Mouse (Mus musculus) neural tube, embryonic 14.5 days (tissue): ENCODE measurements around the gene Ythdf2. TPM values are rescaled to one million over a fixed set of nuclear protein-coding genes. Genes with fewer than 3 reads are reported as not detected.

Source experiments
- ATAC-seq: fragments of 200-750 bp; cut with Nextera tagmentation; 2 replicates; pipeline ENCODE4 v1.8.0; 2017; ENCODE audit warnings: low read depth, mild to moderate bottlenecking, moderate TSS enrichment, moderate library complexity
- H3K27ac ChIP-seq: fragments of 300-500 bp; sonication (generic); 2 replicates; pipeline ENCODE4 v1.5.1; 2014; ENCODE audit warnings: low read depth, mild to moderate bottlenecking, control low read depth, low read length, moderate library complexity, mixed read lengths
- H3K27me3 ChIP-seq: fragments of 300-500 bp; sonication (generic); 2 replicates; pipeline ENCODE4 v1.6.1; 2014; ENCODE audit warnings: low read length; ENCODE audit not compliant: control insufficient read depth, insufficient read depth
- H3K36me3 ChIP-seq: fragments of 300-500 bp; sonication (generic); 2 replicates; pipeline ENCODE4 v1.6.1; 2014; ENCODE audit warnings: low read length, mixed read lengths; ENCODE audit not compliant: control insufficient read depth, insufficient read depth
- H3K4me1 ChIP-seq: fragments of 300-500 bp; sonication (generic); 2 replicates; pipeline ENCODE4 v1.6.1; 2014; ENCODE audit warnings: low read length; ENCODE audit not compliant: control insufficient read depth, insufficient read depth
- H3K4me2 ChIP-seq: fragments of 300-500 bp; sonication (generic); 2 replicates; pipeline ENCODE4 v1.6.1; 2014; ENCODE audit warnings: mild to moderate bottlenecking, low read depth, low read length, control low read depth
- H3K4me3 ChIP-seq: fragments of 300-500 bp; sonication (generic); 2 replicates; pipeline ENCODE4 v1.5.1; 2014; ENCODE audit warnings: low read depth, low read length, control low read depth, mixed read lengths
- H3K9ac ChIP-seq: fragments of 300-500 bp; sonication (generic); replicated peaks from 2 replicates; pipeline ENCODE4 v1.6.1; 2014; ENCODE audit warnings: low read depth, mild to moderate bottlenecking, control low read depth, low read length, mixed read lengths
- H3K9me3 ChIP-seq: fragments of 300-500 bp; sonication (generic); 2 replicates; pipeline ENCODE4 v1.6.1; 2016; ENCODE audit warnings: low read length; ENCODE audit not compliant: control insufficient read depth
- WGBS: fragments of 180-500 bp; shearing (Covaris S2); extraction: QIAGEN DNeasy Blood & Tissue Kit; methylation state at CpG from one replicate; pipeline ENCODE4 v1.1.7; 2014; 5-methylcytosine and 5-hydroxymethylcytosine counted together
- polyA plus RNA-seq: library from polyadenylated mRNA; unstranded; fragments of >200 nt; fragmentation: Nextera tagmentation; extraction: Ambion mirVana; gene quantifications from 2 replicates; pipeline ENCODE4 v1.2.1, GENCODE M21; 2014

Gene Ythdf2
- 124 and 127 TPM in 2 replicates for polyA plus RNA-seq

- ATAC-seq = peak; percentile 97
- Histone ChIP-seq H3K4me1 (peaks cover 22% of the 10 kb centered on the region), H3K4me2 (peak within 1 kb of the TSS; percentile 86), H3K36me3 (peaks cover 9% of the 10 kb centered on the region), H3K9me3 (no peaks in the 10 kb centered on the region), H3K27me3 (no peaks in the 10 kb centered on the region), H3K9ac (peak within 1 kb of the TSS; percentile 100), H3K4me3 (peak within 1 kb of the TSS; percentile 99), H3K27ac (peak within 1 kb of the TSS; percentile 93)
- WGBS = under 1% methylated on average over 71 of the region's 78 CpGs
Measured at GRCm38 (mm10) chr4:132211953-132212734, at the start of gene Ythdf2. Gene Ythdf2 (minus strand): TSS chr4:132212303.

DNA sequence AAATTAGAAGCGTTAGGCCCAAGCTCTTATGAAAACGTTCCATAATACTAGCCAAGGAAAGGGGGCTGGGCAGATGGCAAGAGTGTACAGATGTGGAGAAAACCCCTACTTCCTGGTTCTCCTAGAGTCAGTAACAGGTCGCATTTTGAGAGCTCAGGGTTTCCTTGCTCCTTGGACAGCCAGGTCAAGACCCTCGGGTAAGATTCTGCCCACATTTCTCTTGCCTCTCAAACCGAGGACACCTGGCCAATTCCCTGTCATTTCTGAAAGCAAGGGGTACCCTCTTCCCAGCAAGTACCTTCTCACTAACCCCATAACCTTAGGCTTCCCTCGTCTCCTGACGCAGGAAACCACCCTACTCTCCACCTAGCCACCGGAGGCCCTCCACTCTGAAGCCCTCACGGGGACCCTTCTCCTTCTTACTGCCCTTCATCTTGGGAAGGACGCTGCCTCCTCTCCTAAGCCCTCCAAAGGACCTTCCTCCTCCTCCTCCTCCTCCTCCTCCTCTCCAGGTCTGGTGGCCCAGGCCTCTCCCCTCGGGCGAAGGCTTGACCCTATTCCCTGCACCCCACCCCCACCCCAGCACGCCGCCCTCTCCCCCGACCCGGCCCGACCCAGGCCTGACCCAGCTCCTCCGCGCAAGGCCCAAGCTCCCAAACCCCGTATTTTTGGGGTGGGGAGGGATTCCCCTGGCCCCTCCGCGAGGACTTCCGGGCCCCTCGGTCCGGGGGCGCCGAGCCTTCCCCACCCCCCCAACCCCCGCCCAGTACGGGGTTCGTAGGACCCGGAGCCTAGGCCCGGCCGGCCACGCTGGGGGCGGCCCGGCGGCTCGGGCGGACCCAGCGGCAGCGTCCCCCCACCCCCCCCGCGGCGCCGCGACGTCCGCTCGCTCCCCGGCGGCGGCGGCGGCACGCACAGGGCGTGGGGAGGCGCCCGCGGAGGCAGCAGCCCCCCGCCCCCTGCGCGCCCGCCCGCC, 48.6 kb upstream of the Ythdf2 start:
- Histone ChIP-seq H3K9me3 (no peaks in the 10 kb centered on the region), H3K4me1 (peaks cover 8% of the 10 kb centered on the region), H3K36me3 (no peaks in the 10 kb centered on the region), H3K4me2 (peak overlapping the region; percentile 86), H3K27me3 (no peaks in the 10 kb centered on the region), H3K4me3 (peak overlapping the region; percentile 81), H3K27ac (peak overlapping the region; percentile 87), H3K9ac (peak overlapping the region; percentile 98)
- peak; percentile 62; the same call in 1 of the 2 replicates for ATAC-seq
- 5% methylated on average over 27 of the region's 64 CpGs for WGBS

- H3K27me3 ChIP-seq = no peaks in the 10 kb centered on the region
- H3K36me3 ChIP-seq = no peaks in the 10 kb centered on the region
- no peak overlapping the region; the same call in 1 of the 2 replicates for H3K4me2 ChIP-seq
- ATAC-seq = no peak
- WGBS = 90% methylated on average over 4 of the region's 4 CpGs
- H3K4me1 ChIP-seq = peaks cover 8% of the 10 kb centered on the region
- no peaks in the 10 kb centered on the region for H3K9me3 ChIP-seq
- H3K4me3 ChIP-seq = no peak overlapping the region
- H3K9ac ChIP-seq = no peak overlapping the region
- H3K27ac ChIP-seq = no peak overlapping the region
Measured at GRCm38 (mm10) chr4:132259248-132259647, 47.1 kb upstream of the Ythdf2 start.

GRCm38 (mm10) chr4:132256384-132256783, 44.3 kb upstream of the Ythdf2 start:
- 97% methylated on average over 3 of the region's 3 CpGs for WGBS
- Histone ChIP-seq H3K4me1 (peaks cover 8% of the 10 kb centered on the region), H3K9me3 (no peaks in the 10 kb centered on the region), H3K9ac (no peak overlapping the region), H3K4me2 (no peak overlapping the region), H3K4me3 (no peak overlapping the region), H3K27me3 (no peaks in the 10 kb centered on the region), H3K27ac (no peak overlapping the region), H3K36me3 (peaks cover 4% of the 10 kb centered on the region; the same call in 1 of the 2 replicates)
- ATAC-seq = no peak

GRCm38 (mm10) chr4:132254986-132255385, 42.9 kb upstream of the Ythdf2 start:
- H3K4me3 ChIP-seq = no peak overlapping the region
- no peak overlapping the region for H3K27ac ChIP-seq
- H3K36me3 ChIP-seq = peaks cover 15% of the 10 kb centered on the region
- H3K9ac ChIP-seq = no peak overlapping the region
- 82% methylated on average over 3 of the region's 3 CpGs for WGBS
- H3K4me1 ChIP-seq = peaks cover 5% of the 10 kb centered on the region
- no peak for ATAC-seq
- H3K27me3 ChIP-seq = no peaks in the 10 kb centered on the region
- no peaks in the 10 kb centered on the region for H3K9me3 ChIP-seq
- H3K4me2 ChIP-seq = no peak overlapping the region

- Histone ChIP-seq H3K4me2 (no peak overlapping the region), H3K4me3 (no peak overlapping the region), H3K27me3 (no peaks in the 10 kb centered on the region), H3K4me1 (no peaks in the 10 kb centered on the region), H3K9ac (no peak overlapping the region), H3K36me3 (peaks cover 17% of the 10 kb centered on the region), H3K27ac (no peak overlapping the region), H3K9me3 (no peaks in the 10 kb centered on the region)
- no peak for ATAC-seq
- 84% methylated on average over 2 of the region's 2 CpGs for WGBS
Measured at GRCm38 (mm10) chr4:132253622-132254021, 41.5 kb upstream of the Ythdf2 start.

DNA sequence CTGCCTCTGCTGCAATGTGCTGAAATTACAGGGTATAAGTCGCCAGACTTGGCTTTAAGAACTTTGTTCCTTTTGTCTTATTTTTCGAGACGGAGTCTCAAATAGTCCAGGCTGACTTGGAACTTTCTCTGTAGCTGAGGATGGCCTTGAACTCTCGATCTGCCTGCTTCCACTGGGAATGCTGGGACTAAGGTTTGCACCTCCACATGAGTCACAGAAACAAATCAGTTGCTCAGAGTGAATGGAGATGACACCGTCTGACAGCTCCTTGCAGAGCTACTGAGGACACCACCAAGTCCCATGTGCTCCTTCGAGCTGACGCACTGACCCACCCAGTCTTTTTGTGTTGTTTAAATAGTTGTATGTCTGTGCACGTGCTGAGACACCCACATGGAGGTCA, 41.0 kb upstream of the Ythdf2 start:
- WGBS = 87% methylated on average over 8 of the region's 8 CpGs
- Histone ChIP-seq H3K36me3 (peaks cover 17% of the 10 kb centered on the region), H3K4me3 (no peak overlapping the region), H3K9me3 (no peaks in the 10 kb centered on the region), H3K9ac (no peak overlapping the region), H3K27me3 (no peaks in the 10 kb centered on the region), H3K27ac (no peak overlapping the region), H3K4me1 (no peaks in the 10 kb centered on the region), H3K4me2 (no peak overlapping the region)
- ATAC-seq = no peak

- ATAC-seq = no peak
- H3K9me3 ChIP-seq = no peaks in the 10 kb centered on the region
- H3K27me3 ChIP-seq = no peaks in the 10 kb centered on the region
- no peaks in the 10 kb centered on the region for H3K4me1 ChIP-seq
- H3K36me3 ChIP-seq = peaks cover 17% of the 10 kb centered on the region
- H3K9ac ChIP-seq = no peak overlapping the region
- H3K4me3 ChIP-seq = no peak overlapping the region
- no peak overlapping the region for H3K27ac ChIP-seq
- no peak overlapping the region for H3K4me2 ChIP-seq
- 94% methylated on average over 9 of the region's 9 CpGs for WGBS
Measured at GRCm38 (mm10) chr4:132251596-132251995, 39.5 kb upstream of the Ythdf2 start.
